Mouse (Mus musculus) neural tube, embryonic 13.5 days (tissue): ENCODE data around the gene Ccdc36. TPM values are rescaled to one million over a fixed set of nuclear protein-coding genes. Genes with fewer than 3 reads are reported as not detected.
A peak's percentile ranks its signal among the peaks of the same experiment; 100 is the strongest.

Source experiments
- ATAC-seq: fragments of 200-750 bp; cut with Nextera tagmentation; 2 replicates; pipeline ENCODE4 v1.8.0; 2017; ENCODE audit warnings: low read depth, mild to moderate bottlenecking, moderate TSS enrichment, moderate library complexity
- H3K27ac ChIP-seq: fragments of 300-500 bp; sonication (generic); replicated peaks from 2 replicates; pipeline ENCODE4 v1.5.1; 2015; ENCODE audit warnings: moderate library complexity, mild to moderate bottlenecking, inconsistent platforms
- H3K27me3 ChIP-seq: fragments of 300-500 bp; sonication (generic); 2 replicates; pipeline ENCODE4 v1.6.1; 2015; ENCODE audit warnings: mild to moderate bottlenecking, inconsistent platforms
- H3K36me3 ChIP-seq: fragments of 300-500 bp; sonication (generic); 2 replicates; pipeline ENCODE4 v1.6.1; 2015; ENCODE audit warnings: mild to moderate bottlenecking, inconsistent platforms
- H3K4me1 ChIP-seq: fragments of 300-500 bp; sonication (generic); replicated peaks from 2 replicates; pipeline ENCODE4 v1.6.1; 2015; ENCODE audit warnings: inconsistent platforms
- H3K4me2 ChIP-seq: fragments of 300-500 bp; sonication (generic); 2 replicates; pipeline ENCODE4 v1.6.1; 2015; ENCODE audit warnings: inconsistent platforms, mild to moderate bottlenecking, moderate library complexity
- H3K4me3 ChIP-seq: fragments of 300-500 bp; sonication (generic); 2 replicates; pipeline ENCODE4 v1.5.1; 2015; ENCODE audit warnings: mild to moderate bottlenecking, inconsistent platforms
- H3K9ac ChIP-seq: fragments of 300-500 bp; sonication (generic); 2 replicates; pipeline ENCODE4 v1.6.1; 2015; ENCODE audit warnings: moderate library complexity, mild to moderate bottlenecking, inconsistent platforms
- H3K9me3 ChIP-seq: fragments of 300-500 bp; sonication (generic); 2 replicates; pipeline ENCODE4 v1.6.1; 2016; ENCODE audit warnings: inconsistent platforms
- WGBS: fragments of 180-500 bp; shearing (Covaris S2); methylation state at CpG from one replicate; pipeline ENCODE4 v1.1.7; 2015; 5-methylcytosine and 5-hydroxymethylcytosine counted together
- polyA plus RNA-seq: library from polyadenylated mRNA; unstranded; fragments of >200 nt; fragmentation: Nextera tagmentation; extraction: Ambion mirVana; gene quantifications from 2 replicates; pipeline ENCODE4 v1.2.1, GENCODE M21; 2015

Gene Ccdc36
- polyA plus RNA-seq, 1 experiment from 2014 or later: 0.74 TPM

DNA sequence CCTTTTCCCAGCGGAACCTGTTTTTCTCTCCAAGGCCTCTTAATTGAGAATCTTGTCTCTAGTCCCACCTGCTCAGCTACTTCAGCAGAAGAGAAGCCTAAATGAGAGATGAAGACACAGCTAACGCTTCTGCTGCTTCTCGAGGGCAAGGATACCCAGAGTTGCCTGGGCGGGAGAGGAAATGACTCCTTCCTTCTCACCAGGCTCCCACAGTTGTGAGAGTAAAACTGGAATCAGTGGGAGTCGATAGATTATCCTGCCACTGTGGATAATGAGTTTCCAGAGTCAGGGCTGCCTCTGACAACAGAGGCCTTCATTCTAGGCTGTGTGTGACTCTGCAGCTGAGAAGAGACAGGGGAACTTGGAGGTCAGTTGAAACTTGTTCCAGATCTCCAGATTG is 12.2 kb upstream of the Ccdc36 start:
- Histone ChIP-seq H3K9me3 (no peaks in the 10 kb centered on the region), H3K27ac (no peak overlapping the region), H3K9ac (no peak overlapping the region), H3K36me3 (no peaks in the 10 kb centered on the region), H3K27me3 (no peaks in the 10 kb centered on the region), H3K4me1 (peaks cover 7% of the 10 kb centered on the region), H3K4me2 (no peak overlapping the region), H3K4me3 (no peak overlapping the region)
- WGBS: 78% methylated on average over 5 of the region's 5 CpGs
- ATAC-seq: no peak

DNA sequence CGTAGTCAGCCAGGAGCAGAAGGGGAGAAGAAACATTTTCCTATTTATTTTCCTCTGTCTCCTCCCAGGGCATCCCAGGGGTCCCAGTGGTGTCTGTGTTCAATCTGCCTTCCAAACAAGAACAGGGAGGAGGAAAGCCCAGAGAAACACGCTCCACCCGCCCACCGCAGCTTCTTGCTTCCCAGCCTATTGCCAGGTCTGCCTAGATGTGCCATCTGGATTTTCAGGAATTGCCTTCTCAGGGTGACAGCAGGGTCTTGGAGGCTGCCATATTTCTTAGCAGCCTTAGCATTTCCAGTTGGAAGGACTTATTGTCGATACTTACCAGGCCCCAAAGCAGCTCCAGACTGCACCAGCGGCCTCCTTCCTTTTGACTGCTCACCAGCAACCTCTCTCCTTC is 10.9 kb upstream of the Ccdc36 start:
- Histone ChIP-seq H3K9ac (no peak overlapping the region), H3K4me2 (no peak overlapping the region), H3K9me3 (no peaks in the 10 kb centered on the region), H3K4me3 (no peak overlapping the region), H3K36me3 (no peaks in the 10 kb centered on the region), H3K27ac (no peak overlapping the region), H3K4me1 (peaks cover 7% of the 10 kb centered on the region), H3K27me3 (no peaks in the 10 kb centered on the region)
- ATAC-seq: no peak
- WGBS: 80% methylated on average over 6 of the region's 6 CpGs

DNA sequence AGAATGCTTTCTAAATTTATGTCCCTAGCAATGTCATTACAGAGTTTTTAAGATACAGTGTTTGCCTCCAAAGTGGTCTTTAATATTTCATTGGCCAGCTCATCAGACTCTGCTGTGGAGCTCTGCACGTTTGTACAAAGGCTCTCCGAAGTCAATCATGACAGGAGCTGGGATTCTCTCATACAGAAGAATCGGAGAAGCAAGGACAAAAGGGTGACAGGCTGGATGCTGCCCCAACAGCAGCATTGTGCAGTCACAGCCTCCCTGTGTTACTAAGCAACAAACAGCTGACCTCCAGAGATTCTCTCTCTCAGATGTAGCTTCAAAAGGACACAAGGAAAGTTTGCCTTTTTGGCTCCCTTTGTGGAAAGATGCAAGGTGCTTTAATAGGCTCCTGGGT is 7.9 kb upstream of the Ccdc36 start, which contains the start of gene BC048562:
TSS of gene BC048562 (plus strand) at position 301 of the 400 bp plus-strand sequence.
- Histone ChIP-seq H3K9ac (peak within 1 kb of the TSS; percentile 26; the same call in 1 of the 2 replicates), H3K27ac (no peak within 1 kb of the TSS), H3K9me3 (no peaks in the 10 kb centered on the region), H3K4me1 (peaks cover 7% of the 10 kb centered on the region), H3K27me3 (no peaks in the 10 kb centered on the region), H3K4me2 (no peak within 1 kb of the TSS), H3K36me3 (no peaks in the 10 kb centered on the region), H3K4me3 (no peak within 1 kb of the TSS)
- 46% methylated on average over 3 of the region's 3 CpGs for WGBS
- ATAC-seq: no peak

DNA sequence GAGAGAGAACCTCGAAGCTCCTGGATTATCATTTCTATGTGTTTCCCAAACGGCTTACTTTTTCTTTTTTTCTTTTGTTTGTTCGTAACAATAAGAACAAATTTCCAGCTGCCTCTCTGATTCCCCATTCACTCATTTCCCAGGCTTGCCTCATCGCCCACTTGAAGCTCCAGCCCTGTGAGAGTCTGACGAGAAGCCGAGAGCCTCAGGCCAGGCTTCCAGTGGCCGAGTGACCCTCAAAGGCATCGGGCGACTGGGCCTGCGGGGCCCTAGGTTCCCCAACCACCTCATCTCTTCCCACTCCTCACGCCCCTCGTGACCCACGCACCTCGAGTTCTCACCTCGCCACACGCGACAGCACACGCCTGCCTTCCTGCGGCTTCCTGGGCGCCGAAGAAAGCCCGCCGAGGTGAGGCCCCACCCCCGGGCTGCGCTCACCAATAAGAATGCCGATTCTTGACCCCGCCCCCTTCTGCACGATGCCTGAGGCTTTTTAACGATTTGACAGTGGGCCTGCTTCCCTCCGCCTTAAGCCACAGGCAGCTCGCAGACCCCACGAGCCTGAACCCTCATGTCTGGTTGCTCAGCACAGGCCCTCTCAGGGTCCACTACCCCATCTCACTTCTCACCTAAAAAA is 3.3 kb upstream of the Ccdc36 start:
- no peak overlapping the region for H3K27ac ChIP-seq
- H3K36me3 ChIP-seq: no peaks in the 10 kb centered on the region
- peak overlapping the region; percentile 49 for H3K4me2 ChIP-seq
- 41% methylated on average over 32 of the region's 32 CpGs for WGBS
- ATAC-seq: 0 out of 2 replicates have a peak, but pooled peaks have one; percentile 61
- H3K9ac ChIP-seq: 0 out of 2 replicates have a peak overlapping the region, but pooled peaks have one; percentile 12
- no peaks in the 10 kb centered on the region for H3K27me3 ChIP-seq
- peak overlapping the region; percentile 30 for H3K4me3 ChIP-seq
- peaks cover 7% of the 10 kb centered on the region for H3K4me1 ChIP-seq
- no peaks in the 10 kb centered on the region for H3K9me3 ChIP-seq

DNA sequence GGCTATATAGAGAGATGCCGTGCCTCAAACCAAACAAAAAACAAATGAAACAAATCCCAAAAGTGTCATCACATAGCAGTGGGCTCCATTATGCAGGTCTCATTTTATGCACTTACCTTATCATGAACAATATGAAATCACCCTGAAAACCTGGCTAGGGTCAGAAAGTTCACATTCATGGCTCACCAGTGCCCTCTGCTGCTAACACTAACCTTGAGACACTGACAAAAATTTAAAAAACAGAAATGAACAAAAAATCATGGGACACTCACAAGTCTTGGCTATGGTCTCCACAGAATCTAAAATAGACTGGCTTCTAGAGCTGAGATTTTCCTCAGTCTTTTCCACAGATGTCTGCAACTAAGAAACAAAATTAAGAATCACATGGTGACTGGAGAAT is 16.1 kb downstream of the Ccdc36 start:
- Histone ChIP-seq H3K36me3 (no peaks in the 10 kb centered on the region), H3K9ac (no peak overlapping the region), H3K27me3 (no peaks in the 10 kb centered on the region), H3K4me1 (no peaks in the 10 kb centered on the region), H3K4me2 (no peak overlapping the region), H3K27ac (no peak overlapping the region), H3K4me3 (no peak overlapping the region), H3K9me3 (no peaks in the 10 kb centered on the region)
- ATAC-seq: no peak
- WGBS: 76% methylated on average over 1 of the region's 1 CpGs

DNA sequence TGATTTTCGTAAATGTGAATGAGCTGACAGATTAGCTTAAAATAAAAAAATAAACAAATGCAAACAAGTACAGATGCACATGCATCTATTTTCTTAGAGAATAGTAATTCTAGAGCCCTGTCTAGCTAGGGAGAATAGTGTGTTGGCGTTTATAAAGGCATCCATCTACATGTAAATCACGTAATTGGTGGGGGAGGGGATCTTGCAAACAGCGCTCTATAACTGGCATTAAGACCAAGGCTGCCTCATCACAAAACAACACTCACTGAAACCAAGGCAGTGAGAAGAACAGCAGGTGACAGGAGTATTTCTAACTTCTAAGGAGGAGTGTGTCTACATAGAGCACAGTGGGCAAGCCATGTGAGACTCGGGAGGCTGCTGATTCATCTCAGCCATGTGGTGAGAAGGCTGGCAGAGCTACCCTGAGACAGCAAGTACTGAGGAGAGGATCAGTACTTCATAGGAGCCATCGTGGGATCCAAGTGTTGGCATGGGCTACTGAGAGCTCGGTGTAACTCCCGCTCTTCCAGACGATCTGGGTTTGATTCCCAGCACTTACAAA is 16.8 kb downstream of the Ccdc36 start:
- Histone ChIP-seq H3K4me1 (no peaks in the 10 kb centered on the region), H3K27me3 (no peaks in the 10 kb centered on the region), H3K9me3 (no peaks in the 10 kb centered on the region), H3K4me2 (no peak overlapping the region), H3K27ac (no peak overlapping the region), H3K9ac (no peak overlapping the region), H3K36me3 (no peaks in the 10 kb centered on the region), H3K4me3 (no peak overlapping the region)
- 69% methylated on average over 9 of the region's 9 CpGs for WGBS
- no peak for ATAC-seq

DNA sequence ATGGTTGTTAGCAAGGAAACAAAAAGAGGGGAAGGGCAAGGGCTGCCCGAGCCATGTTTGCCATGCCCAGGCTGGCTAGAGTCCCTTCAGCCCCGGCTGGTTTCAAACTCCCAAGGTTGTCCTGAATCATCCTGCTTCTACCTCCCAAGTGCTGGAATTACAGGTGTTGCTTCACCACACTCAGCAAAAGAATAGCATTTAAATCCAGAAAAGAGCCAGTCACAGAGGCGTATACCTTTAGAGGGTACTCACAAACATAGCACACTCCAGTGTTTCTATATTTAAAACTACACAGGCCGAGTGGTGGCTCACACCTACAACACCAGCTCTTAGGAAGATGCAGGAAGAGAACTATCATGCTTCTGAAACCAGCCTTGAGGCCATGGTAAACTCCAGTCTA is 18.7 kb downstream of the Ccdc36 start:
- ATAC-seq: no peak
- Histone ChIP-seq H3K4me1 (no peaks in the 10 kb centered on the region), H3K27me3 (no peaks in the 10 kb centered on the region), H3K36me3 (no peaks in the 10 kb centered on the region), H3K9me3 (no peaks in the 10 kb centered on the region), H3K9ac (no peak overlapping the region), H3K27ac (no peak overlapping the region), H3K4me3 (no peak overlapping the region), H3K4me2 (no peak overlapping the region)
- WGBS: 91% methylated on average over 4 of the region's 4 CpGs

DNA sequence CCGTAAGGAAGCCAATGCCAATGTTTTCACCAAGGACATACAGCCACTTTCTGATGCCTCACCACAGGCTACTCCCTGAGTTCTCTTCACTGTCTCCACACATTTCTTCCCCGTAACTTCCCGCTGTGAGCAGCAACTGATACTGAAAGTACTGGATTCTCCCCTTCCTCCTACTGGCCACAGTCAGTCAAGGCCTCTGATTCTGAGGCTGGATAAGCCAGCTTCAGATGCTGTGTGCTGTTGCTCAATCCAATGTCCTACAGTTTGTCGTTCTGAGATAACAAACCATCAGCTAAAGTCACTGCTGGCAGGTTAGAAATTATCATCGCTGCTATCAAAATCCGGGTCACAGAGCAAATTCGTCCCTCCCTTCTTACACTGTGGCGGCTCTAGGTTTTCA is 23.8 kb downstream of the Ccdc36 start:
- Histone ChIP-seq H3K9ac (no peak overlapping the region), H3K27ac (no peak overlapping the region), H3K4me2 (no peak overlapping the region), H3K36me3 (no peaks in the 10 kb centered on the region), H3K27me3 (no peaks in the 10 kb centered on the region), H3K4me1 (peaks cover 8% of the 10 kb centered on the region; the same call in 1 of the 2 replicates), H3K4me3 (no peak overlapping the region), H3K9me3 (no peaks in the 10 kb centered on the region)
- no peak for ATAC-seq
- WGBS: 83% methylated on average over 8 of the region's 8 CpGs

DNA sequence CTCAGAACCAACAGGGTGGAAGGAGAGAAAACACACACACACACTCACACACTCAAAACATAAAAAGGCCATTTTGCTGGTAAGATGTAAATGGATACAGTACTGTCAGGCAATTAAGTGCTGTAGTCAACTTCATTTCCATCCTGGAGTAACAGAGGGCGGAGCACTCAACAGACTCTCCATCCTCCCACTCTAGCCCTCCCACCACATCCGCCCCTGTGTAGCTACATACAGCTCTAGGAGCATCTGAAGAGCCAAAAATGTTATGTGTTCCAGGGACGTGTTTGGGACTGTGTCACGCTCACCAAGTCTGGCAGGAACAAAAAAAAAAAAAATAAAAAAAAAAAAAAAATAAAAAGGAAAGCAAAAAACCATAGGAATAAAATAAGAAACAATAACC is 25.2 kb downstream of the Ccdc36 start:
- H3K9ac ChIP-seq: no peak overlapping the region
- H3K4me2 ChIP-seq: no peak overlapping the region
- no peak overlapping the region for H3K27ac ChIP-seq
- 83% methylated on average over 4 of the region's 4 CpGs for WGBS
- H3K27me3 ChIP-seq: no peaks in the 10 kb centered on the region
- peaks cover 8% of the 10 kb centered on the region; the same call in 1 of the 2 replicates for H3K4me1 ChIP-seq
- no peaks in the 10 kb centered on the region for H3K36me3 ChIP-seq
- no peak overlapping the region for H3K4me3 ChIP-seq
- no peaks in the 10 kb centered on the region for H3K9me3 ChIP-seq
- ATAC-seq: no peak

DNA sequence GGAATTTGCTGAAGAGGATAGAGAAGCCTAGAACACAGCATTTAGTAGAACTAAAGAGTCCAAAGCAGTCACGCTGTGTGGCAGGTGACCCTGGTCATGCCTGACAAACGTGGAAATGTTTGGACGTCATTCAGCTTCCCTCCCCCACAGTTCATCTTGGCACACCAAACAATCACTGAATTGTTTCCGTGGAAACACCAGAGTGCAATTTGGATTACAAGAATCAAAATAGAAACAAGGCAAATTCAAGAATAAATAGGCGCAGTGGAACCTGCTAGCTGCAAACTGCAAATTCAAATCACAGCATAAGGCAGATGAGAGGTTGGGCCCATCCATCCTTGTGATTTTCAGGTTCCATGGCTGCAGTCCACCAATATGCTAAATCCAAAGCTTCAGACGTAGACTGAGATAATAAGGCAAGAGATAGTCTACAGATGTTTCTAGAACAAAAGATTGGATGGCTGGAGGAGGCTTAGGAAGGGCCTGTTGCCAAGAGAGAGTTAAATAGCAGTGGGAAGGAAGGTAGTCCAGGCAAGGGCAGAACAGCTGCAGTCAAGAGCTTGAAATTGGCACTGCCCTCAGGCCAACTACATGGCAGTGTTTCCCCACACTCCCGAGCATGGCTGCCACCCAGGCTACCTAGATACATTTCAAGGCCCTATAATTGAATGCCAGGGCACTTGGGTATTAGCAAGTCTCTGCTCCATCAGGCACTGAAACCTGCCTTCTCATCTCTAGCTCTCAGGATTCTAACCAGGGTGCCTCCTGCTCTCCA is 26.9 kb downstream of the Ccdc36 start:
- Histone ChIP-seq H3K27ac (no peak overlapping the region), H3K4me3 (no peak overlapping the region), H3K4me1 (peaks cover 8% of the 10 kb centered on the region; the same call in 1 of the 2 replicates), H3K4me2 (no peak overlapping the region), H3K36me3 (no peaks in the 10 kb centered on the region; the same call in 1 of the 2 replicates), H3K27me3 (no peaks in the 10 kb centered on the region), H3K9me3 (no peaks in the 10 kb centered on the region), H3K9ac (no peak overlapping the region)
- 49% methylated on average over 7 of the region's 7 CpGs for WGBS
- no peak for ATAC-seq

DNA sequence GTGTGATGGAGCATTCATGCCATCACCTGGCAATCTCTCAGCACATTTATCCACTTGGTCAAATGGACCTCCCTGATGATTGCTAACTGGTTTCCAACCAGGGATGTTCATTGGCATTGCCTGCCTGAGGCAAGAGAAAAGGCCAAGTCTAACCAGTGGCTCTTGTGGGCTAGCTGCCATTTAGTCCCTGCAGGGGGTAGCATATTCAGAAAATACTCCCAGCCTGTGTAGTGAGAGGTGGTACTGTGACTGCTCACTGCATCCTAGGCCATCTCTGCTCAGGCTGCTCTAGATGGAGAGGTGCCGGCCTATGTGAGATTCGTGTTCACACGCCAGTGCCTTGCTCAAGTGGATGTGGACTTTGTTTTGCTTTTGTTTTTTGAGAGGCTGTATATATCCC is 30.0 kb downstream of the Ccdc36 start:
- WGBS: 93% methylated on average over 3 of the region's 3 CpGs

DNA sequence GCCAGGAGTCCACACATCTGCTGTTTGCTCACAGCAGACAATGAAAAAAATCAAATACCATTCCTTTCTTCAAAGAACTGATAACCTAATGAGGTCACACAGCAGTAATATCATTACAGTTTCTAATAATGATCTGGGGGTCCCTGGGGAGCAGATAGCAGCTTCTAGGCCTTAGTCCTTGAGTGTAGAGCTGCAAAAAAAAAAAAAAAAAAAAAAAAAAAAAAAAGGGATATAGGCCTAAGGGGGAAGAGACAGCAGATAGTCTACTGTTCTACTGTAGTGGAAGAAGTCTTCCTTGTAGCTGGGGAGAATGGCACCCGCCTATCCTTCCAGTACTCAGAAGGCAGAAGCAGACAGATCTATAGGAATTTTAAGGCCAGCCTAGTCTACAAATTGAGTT is 32.9 kb downstream of the Ccdc36 start:
- ATAC-seq: no peak

More for the DNA sequence above, 30.0 kb downstream of the Ccdc36 start:
- Histone ChIP-seq H3K4me3 (no peak overlapping the region), H3K27ac (no peak overlapping the region), H3K9ac (no peak overlapping the region), H3K4me1 (peaks cover 8% of the 10 kb centered on the region; the same call in 1 of the 2 replicates), H3K27me3 (no peaks in the 10 kb centered on the region), H3K36me3 (peaks cover 20% of the 10 kb centered on the region), H3K9me3 (no peaks in the 10 kb centered on the region), H3K4me2 (no peak overlapping the region)
- no peak for ATAC-seq

More for the DNA sequence above, 32.9 kb downstream of the Ccdc36 start:
- no peak overlapping the region for H3K9ac ChIP-seq
- H3K36me3 ChIP-seq: peaks cover 49% of the 10 kb centered on the region
- no peak overlapping the region for H3K4me3 ChIP-seq
- no peaks in the 10 kb centered on the region for H3K4me1 ChIP-seq
- H3K4me2 ChIP-seq: no peak overlapping the region
- WGBS: 92% methylated on average over 1 of the region's 1 CpGs
- H3K27me3 ChIP-seq: no peaks in the 10 kb centered on the region
- no peaks in the 10 kb centered on the region for H3K9me3 ChIP-seq
- H3K27ac ChIP-seq: no peak overlapping the region
